Mouse (Mus musculus): ENCODE measurements around the gene Shisa9. TPM values are rescaled to one million over a fixed set of nuclear protein-coding genes. Genes with fewer than 3 reads are reported as not detected.

Gene Shisa9
- polyA plus RNA-seq, 1 experiment from 2014 or later, result 1.7 TPM

DNA sequence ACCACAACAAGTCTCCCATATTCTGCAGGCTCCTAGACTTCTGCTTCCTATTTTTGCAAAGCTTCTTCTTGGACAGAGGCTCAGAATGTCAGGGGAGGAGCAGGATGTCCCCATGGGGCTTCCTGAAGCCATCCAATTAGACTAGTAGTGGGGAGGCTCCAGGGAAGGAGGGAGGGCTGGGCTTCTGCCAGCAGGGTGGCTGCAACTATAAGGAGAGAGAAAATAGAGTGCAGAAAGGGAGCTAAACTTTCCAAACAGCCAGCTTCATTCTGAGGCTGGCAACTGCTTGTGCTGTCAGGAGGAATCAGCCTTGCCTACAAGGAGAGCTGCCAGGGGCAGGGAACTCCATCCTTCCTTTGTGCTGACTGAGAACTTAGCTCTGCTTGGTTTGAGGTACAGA lies 162.8 kb downstream of the Shisa9 start:
- H3K27me3 ChIP-seq (replicated peaks), result no peaks in the 10 kb centered on the region
- no peak for ATAC-seq (ENCODE audit: low FRiP score, low read depth)
- H3K4me3 ChIP-seq, result no peak overlapping the region
- no peaks in the 10 kb centered on the region for H3K36me3 ChIP-seq
- no peaks in the 10 kb centered on the region for H3K9me3 ChIP-seq
- no peak overlapping the region for H3K4me2 ChIP-seq (replicated peaks)
- no peak overlapping the region for H3K27ac ChIP-seq
- no peaks in the 10 kb centered on the region for H3K4me1 ChIP-seq
- H3K9ac ChIP-seq, result no peak overlapping the region

DNA sequence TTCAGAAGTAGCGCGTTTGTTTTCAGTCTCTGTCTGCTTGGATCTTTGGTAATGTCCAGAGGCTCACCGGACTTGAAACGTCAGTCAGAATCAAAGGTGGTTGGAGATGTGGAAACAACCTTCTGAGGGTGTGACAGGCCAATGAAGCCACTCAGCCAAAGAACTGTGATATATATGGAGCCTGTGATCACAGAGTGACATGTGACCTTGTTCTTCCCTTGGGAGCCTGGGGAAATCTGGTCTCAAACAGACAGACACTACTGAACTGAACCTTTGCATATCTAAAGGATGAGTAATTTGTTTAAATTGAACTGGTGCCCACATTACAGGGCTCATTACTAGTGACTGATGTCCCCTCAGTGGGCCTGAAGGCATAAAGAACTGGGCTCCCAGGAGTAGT lies 168.1 kb downstream of the Shisa9 start:
- ATAC-seq (ENCODE audit: low FRiP score, low read depth), result no peak
- Histone ChIP-seq H3K36me3 (no peaks in the 10 kb centered on the region), H3K27me3 (replicated peaks) (no peaks in the 10 kb centered on the region), H3K4me2 (replicated peaks) (no peak overlapping the region), H3K4me3 (no peak overlapping the region), H3K27ac (no peak overlapping the region), H3K9ac (no peak overlapping the region), H3K9me3 (no peaks in the 10 kb centered on the region), H3K4me1 (no peaks in the 10 kb centered on the region)
- WGBS, result 81% methylated on average over 4 of the region's 4 CpGs

- Histone ChIP-seq H3K27ac (no peak overlapping the region), H3K4me2 (replicated peaks) (no peak overlapping the region), H3K4me1 (no peaks in the 10 kb centered on the region), H3K27me3 (replicated peaks) (no peaks in the 10 kb centered on the region), H3K9ac (no peak overlapping the region), H3K9me3 (no peaks in the 10 kb centered on the region), H3K36me3 (no peaks in the 10 kb centered on the region), H3K4me3 (no peak overlapping the region)
- no peak for ATAC-seq (ENCODE audit: low FRiP score, low read depth)
- 91% methylated on average over 2 of the region's 2 CpGs for WGBS
These were observed 170.6 kb downstream of the Shisa9 start for GRCm38 (mm10) chr16:12154476-12154875.

- Histone ChIP-seq H3K9me3 (no peaks in the 10 kb centered on the region), H3K9ac (no peak overlapping the region), H3K4me1 (no peaks in the 10 kb centered on the region), H3K27ac (no peak overlapping the region), H3K4me3 (no peak overlapping the region), H3K4me2 (replicated peaks) (no peak overlapping the region), H3K36me3 (no peaks in the 10 kb centered on the region), H3K27me3 (replicated peaks) (no peaks in the 10 kb centered on the region)
- WGBS, result 85% methylated on average over 1 of the region's 1 CpGs
- no peak for ATAC-seq (ENCODE audit: low FRiP score, low read depth)
These were observed 189.6 kb downstream of the Shisa9 start for GRCm38 (mm10) chr16:12173482-12174041.

DNA sequence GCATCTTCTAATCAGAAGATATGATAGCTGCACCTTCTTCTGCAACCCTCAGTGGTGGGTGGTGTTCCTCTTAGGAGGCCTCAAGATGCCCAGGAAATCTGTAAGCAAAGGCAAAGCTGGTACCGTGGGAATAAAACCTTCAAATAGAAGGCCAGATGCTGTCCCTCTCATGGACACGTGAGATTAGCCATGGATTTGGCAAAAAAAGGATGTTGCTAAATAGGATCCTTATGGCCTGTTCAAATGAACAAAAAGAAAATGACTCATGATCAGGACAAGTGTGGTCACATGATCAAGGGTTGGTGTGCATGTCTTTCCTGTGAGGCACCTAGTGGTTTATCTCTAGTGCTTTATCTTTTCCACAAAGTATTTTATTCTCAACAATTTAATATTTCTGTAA lies 194.1 kb downstream of the Shisa9 start:
- Histone ChIP-seq H3K9me3 (no peaks in the 10 kb centered on the region), H3K4me1 (no peaks in the 10 kb centered on the region), H3K4me3 (no peak overlapping the region), H3K36me3 (no peaks in the 10 kb centered on the region), H3K9ac (no peak overlapping the region), H3K27me3 (replicated peaks) (no peaks in the 10 kb centered on the region), H3K27ac (no peak overlapping the region), H3K4me2 (replicated peaks) (no peak overlapping the region)
- no peak for ATAC-seq (ENCODE audit: low FRiP score, low read depth)
- 85% methylated on average over 2 of the region's 2 CpGs for WGBS

- Histone ChIP-seq H3K9ac (no peak overlapping the region), H3K4me1 (no peaks in the 10 kb centered on the region), H3K36me3 (no peaks in the 10 kb centered on the region), H3K27ac (no peak overlapping the region), H3K4me3 (no peak overlapping the region), H3K4me2 (replicated peaks) (no peak overlapping the region), H3K27me3 (replicated peaks) (no peaks in the 10 kb centered on the region), H3K9me3 (no peaks in the 10 kb centered on the region)
- WGBS, result 82% methylated on average over 2 of the region's 2 CpGs
- no peak for ATAC-seq (ENCODE audit: low FRiP score, low read depth)
These were observed 205.8 kb downstream of the Shisa9 start for GRCm38 (mm10) chr16:12189739-12190138.

DNA sequence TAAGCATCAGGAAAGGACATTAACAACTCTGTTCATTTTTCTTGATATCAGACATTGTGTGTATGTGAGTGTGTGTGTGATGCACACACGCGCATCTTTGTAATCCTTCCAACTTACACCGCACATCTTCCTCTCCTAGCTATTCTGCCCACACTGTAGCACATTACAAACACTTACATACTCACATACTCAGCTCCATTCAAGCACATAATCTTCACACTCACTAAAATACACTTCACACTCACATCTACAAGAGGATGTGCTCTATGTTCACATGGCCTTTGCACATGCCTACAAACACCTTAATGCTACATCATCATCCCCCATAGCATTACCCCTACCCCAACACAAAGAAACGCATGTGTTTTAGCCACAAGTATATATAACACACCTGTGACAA lies 212.9 kb downstream of the Shisa9 start:
- 97% methylated on average over 4 of the region's 4 CpGs for WGBS
- no peak for ATAC-seq (ENCODE audit: low FRiP score, low read depth)
- no peak overlapping the region for H3K27ac ChIP-seq

GRCm38 (mm10) chr16:12197611-12198010 lies 213.7 kb downstream of the Shisa9 start:
- WGBS, result 61% methylated on average over 5 of the region's 5 CpGs
- no peaks in the 10 kb centered on the region for H3K27me3 ChIP-seq (replicated peaks)

More for the DNA sequence above, 212.9 kb downstream of the Shisa9 start:
- no peaks in the 10 kb centered on the region for H3K9me3 ChIP-seq
- H3K36me3 ChIP-seq, result no peaks in the 10 kb centered on the region
- H3K4me2 ChIP-seq (replicated peaks), result no peak overlapping the region
- no peak overlapping the region for H3K9ac ChIP-seq
- no peaks in the 10 kb centered on the region for H3K4me1 ChIP-seq
- H3K27me3 ChIP-seq (replicated peaks), result no peaks in the 10 kb centered on the region
- H3K4me3 ChIP-seq, result no peak overlapping the region

GRCm38 (mm10) chr16:12201216-12201615 lies 217.3 kb downstream of the Shisa9 start:
- Histone ChIP-seq H3K36me3 (no peaks in the 10 kb centered on the region), H3K9ac (no peak overlapping the region), H3K4me1 (no peaks in the 10 kb centered on the region), H3K4me3 (no peak overlapping the region), H3K27me3 (replicated peaks) (no peaks in the 10 kb centered on the region), H3K4me2 (replicated peaks) (no peak overlapping the region), H3K9me3 (no peaks in the 10 kb centered on the region), H3K27ac (no peak overlapping the region)
- WGBS, result 35% methylated on average over 3 of the region's 3 CpGs
- ATAC-seq (ENCODE audit: low FRiP score, low read depth), result no peak

More at GRCm38 (mm10) chr16:12197611-12198010, 213.7 kb downstream of the Shisa9 start:
- Histone ChIP-seq H3K27ac (no peak overlapping the region), H3K4me3 (no peak overlapping the region), H3K9ac (no peak overlapping the region), H3K4me1 (no peaks in the 10 kb centered on the region), H3K9me3 (no peaks in the 10 kb centered on the region), H3K4me2 (replicated peaks) (no peak overlapping the region), H3K36me3 (no peaks in the 10 kb centered on the region)
- ATAC-seq (ENCODE audit: low FRiP score, low read depth), result no peak

GRCm38 (mm10) chr16:12202151-12202550 lies 218.2 kb downstream of the Shisa9 start:
- Histone ChIP-seq H3K9me3 (no peaks in the 10 kb centered on the region), H3K27ac (no peak overlapping the region), H3K4me3 (no peak overlapping the region), H3K27me3 (replicated peaks) (no peaks in the 10 kb centered on the region), H3K4me2 (replicated peaks) (no peak overlapping the region), H3K9ac (no peak overlapping the region), H3K36me3 (no peaks in the 10 kb centered on the region), H3K4me1 (no peaks in the 10 kb centered on the region)
- WGBS, result 74% methylated on average over 3 of the region's 3 CpGs
- no peak for ATAC-seq (ENCODE audit: low FRiP score, low read depth)

GRCm38 (mm10) chr16:12203055-12203454 lies 219.1 kb downstream of the Shisa9 start:
- ATAC-seq (ENCODE audit: low FRiP score, low read depth), result no peak
- 85% methylated on average over 2 of the region's 2 CpGs for WGBS
- no peak overlapping the region for H3K27ac ChIP-seq

GRCm38 (mm10) chr16:12204423-12204822 lies 220.5 kb downstream of the Shisa9 start:
- ATAC-seq (ENCODE audit: low FRiP score, low read depth), result no peak
- Histone ChIP-seq H3K27ac (no peak overlapping the region), H3K4me2 (replicated peaks) (no peak overlapping the region), H3K27me3 (replicated peaks) (no peaks in the 10 kb centered on the region), H3K36me3 (no peaks in the 10 kb centered on the region), H3K4me3 (no peak overlapping the region), H3K4me1 (no peaks in the 10 kb centered on the region), H3K9ac (no peak overlapping the region), H3K9me3 (no peaks in the 10 kb centered on the region)
- 90% methylated on average over 2 of the region's 2 CpGs for WGBS

More at GRCm38 (mm10) chr16:12203055-12203454, 219.1 kb downstream of the Shisa9 start:
- Histone ChIP-seq H3K4me1 (no peaks in the 10 kb centered on the region), H3K4me3 (no peak overlapping the region), H3K36me3 (no peaks in the 10 kb centered on the region), H3K9ac (no peak overlapping the region), H3K4me2 (replicated peaks) (no peak overlapping the region), H3K27me3 (replicated peaks) (no peaks in the 10 kb centered on the region), H3K9me3 (no peaks in the 10 kb centered on the region)

DNA sequence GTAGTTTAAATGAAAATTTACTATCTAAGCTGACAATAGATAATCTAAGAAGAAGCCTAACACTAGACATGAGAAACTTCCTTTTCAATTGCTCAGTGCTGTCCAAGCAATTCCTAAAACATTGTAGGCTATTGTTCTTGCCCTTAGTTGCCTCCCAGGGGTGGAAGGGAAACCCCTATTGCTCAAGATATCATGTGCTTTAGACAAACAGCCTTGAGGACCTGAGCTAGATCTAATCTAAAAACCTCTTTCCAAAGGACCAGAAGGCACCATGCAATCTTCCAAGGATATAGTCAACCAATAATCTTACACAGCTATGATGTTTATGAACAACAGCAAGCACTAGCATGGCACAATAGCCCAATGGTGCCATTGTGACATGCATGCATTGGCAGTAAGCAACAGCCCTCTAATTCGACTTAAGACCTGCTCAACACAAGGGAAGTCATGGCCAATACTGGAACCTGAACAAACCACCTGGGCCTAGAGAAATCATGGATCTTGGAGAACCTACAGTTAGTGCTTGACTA lies 222.6 kb downstream of the Shisa9 start:
- Histone ChIP-seq H3K36me3 (no peaks in the 10 kb centered on the region), H3K9me3 (no peaks in the 10 kb centered on the region), H3K4me1 (no peaks in the 10 kb centered on the region), H3K27ac (no peak overlapping the region), H3K27me3 (replicated peaks) (no peaks in the 10 kb centered on the region), H3K4me3 (no peak overlapping the region), H3K4me2 (replicated peaks) (no peak overlapping the region), H3K9ac (no peak overlapping the region)
- ATAC-seq (ENCODE audit: low FRiP score, low read depth), result no peak
- 77% methylated on average over 1 of the region's 1 CpGs for WGBS

Data from neural tube, embryonic 12.5 days (tissue).